Mouse (Mus musculus): ENCODE data around the gene Nalcn. TPM values are rescaled to one million over a fixed set of nuclear protein-coding genes. Genes with fewer than 3 reads are reported as not detected.
"Not testable (repeated sequence)": the region's sequence is repeated elsewhere in the genome, so short reads cannot be mapped to it uniquely, and the experiment has no call there.

Gene Nalcn
- 10 to 100 TPM; 66.8 to 67.9 TPM for total RNA-seq (2021)

GRCm38 (mm10) chr14:123626501-123627179 is at the start of gene Nalcn:
Gene Nalcn (minus strand): TSS chr14:123627144.
- DNase-seq (ENCODE audit: extremely low spot score in 1 of 2, low spot score in 2 of 2): peak; percentile 29 to 64
- intact Hi-C loops (cut with DNase I): no loop called here

GRCm38 (mm10) chr14:123671076-123671475 is 44.1 kb upstream of the Nalcn start:
- DNase-seq (ENCODE audit: extremely low spot score in 1 of 2, low spot score in 2 of 2); intact Hi-C loops (cut with DNase I): not testable (repeated sequence)

DNA sequence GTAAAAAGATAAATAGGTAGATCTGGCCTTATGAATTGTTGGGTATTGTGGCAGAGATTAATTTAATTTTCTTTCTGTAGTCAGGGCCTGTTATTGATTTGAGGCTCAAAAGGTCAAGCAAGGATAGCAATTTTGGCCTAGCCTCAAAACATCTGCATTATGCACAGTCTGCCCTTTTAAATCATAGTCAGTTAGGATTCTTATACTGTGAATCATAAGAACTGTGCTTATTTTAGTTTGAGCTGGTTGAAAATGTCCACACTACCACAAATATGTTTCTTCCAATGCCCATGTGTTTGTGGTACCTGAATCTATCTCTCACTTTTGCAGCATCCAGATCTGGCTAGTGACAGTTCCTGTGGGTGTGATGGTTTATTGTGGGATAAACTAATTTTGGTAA is 37.5 kb upstream of the Nalcn start:
- DNase-seq (ENCODE audit: extremely low spot score in 1 of 2, low spot score in 2 of 2): no peak
- intact Hi-C loops (cut with DNase I): no loop called here

DNA sequence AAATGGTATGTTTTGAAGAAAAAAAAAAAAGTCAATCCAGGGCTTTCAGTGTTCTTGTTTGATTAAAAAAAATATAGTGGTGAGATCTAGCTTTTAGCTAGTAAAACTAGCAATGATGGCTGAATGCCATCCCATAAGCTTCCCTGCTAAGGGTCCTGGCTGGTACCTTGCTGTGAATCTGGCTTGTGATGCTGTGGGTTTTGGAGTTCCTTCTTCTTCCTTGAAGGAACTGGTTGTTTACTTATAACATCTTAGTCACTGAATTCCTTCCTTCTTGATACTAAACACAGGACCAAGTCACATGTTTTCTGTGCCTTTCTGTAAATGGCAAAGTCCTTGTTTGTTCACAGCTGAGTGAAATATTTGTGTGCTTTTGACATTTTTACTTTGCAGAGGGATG is 36.3 kb upstream of the Nalcn start:
- no peak for DNase-seq (ENCODE audit: extremely low spot score in 1 of 2, low spot score in 2 of 2)
- intact Hi-C loops (cut with DNase I): no loop called here

- no peak for DNase-seq (ENCODE audit: extremely low spot score in 1 of 2, low spot score in 2 of 2)
- intact Hi-C loops (cut with DNase I): no loop called here
Measured at GRCm38 (mm10) chr14:123662386-123662785, 35.4 kb upstream of the Nalcn start.

- DNase-seq (ENCODE audit: extremely low spot score in 1 of 2, low spot score in 2 of 2): peak in 1 of 2 experiments; percentile 65
- intact Hi-C loops (cut with DNase I): no loop called here
Measured at GRCm38 (mm10) chr14:123661091-123661491, 34.1 kb upstream of the Nalcn start.

- intact Hi-C loops (cut with DNase I): no loop called here
- DNase-seq (ENCODE audit: extremely low spot score in 1 of 2, low spot score in 2 of 2): peak; percentile 41 to 56
Measured at GRCm38 (mm10) chr14:123659921-123660385, 33.0 kb upstream of the Nalcn start, which contains the start of gene Itgbl1. Gene Itgbl1 (plus strand): TSS chr14:123659971.

DNA sequence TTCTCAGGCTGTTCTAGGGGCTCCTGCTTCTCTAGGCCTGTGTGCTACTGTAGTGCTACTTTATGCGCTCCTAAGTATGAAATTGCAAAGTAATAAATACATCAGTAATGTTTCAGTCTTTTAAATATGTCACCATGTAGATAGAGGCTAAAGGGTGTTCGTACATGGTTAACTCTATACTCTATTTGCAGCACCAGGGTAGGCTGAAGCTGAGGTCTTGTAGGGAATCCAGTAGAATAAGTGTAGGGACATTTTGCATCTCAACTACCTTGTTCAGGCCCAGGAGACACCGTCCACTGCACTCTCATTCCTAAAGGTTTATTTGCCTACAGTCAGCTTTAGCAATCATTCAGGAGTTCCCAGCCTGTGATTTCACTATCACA is 227 bp upstream of the Nalcn start:
- no peak for DNase-seq (ENCODE audit: extremely low spot score in 1 of 2, low spot score in 2 of 2)
- intact Hi-C loops (cut with DNase I): no loop called here

DNA sequence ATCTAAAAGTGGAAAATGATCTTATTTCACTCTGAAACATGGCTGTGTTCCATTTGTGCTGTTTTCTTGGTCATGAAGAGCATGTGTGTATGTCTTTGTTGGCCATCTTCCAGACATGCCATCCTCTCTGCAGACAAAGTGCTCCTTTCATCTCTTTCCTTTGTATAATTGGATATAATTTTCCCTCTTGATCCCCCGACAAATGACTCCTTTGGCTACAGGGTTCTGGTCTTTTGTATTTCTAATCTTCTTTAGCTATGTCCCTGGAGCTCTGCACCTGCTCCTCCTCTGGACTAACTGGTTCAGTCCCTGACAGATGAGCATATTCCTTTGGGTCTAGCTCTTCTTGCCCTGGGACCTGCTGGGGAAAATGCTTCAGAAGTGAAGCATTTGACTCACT is 4.0 kb downstream of the Nalcn start:
- intact Hi-C loops (cut with DNase I): no loop called here
- DNase-seq (ENCODE audit: extremely low spot score in 1 of 2, low spot score in 2 of 2): peak in 1 of 2 experiments; percentile 11

- no peak for DNase-seq (ENCODE audit: extremely low spot score in 1 of 2, low spot score in 2 of 2)
- intact Hi-C loops (cut with DNase I): no loop called here
Measured at GRCm38 (mm10) chr14:123595265-123595664, 31.7 kb downstream of the Nalcn start.

- intact Hi-C loops (cut with DNase I): no loop called here
- DNase-seq (ENCODE audit: extremely low spot score in 1 of 2, low spot score in 2 of 2): no peak
Measured at GRCm38 (mm10) chr14:123587412-123587811, 39.5 kb downstream of the Nalcn start.

DNA sequence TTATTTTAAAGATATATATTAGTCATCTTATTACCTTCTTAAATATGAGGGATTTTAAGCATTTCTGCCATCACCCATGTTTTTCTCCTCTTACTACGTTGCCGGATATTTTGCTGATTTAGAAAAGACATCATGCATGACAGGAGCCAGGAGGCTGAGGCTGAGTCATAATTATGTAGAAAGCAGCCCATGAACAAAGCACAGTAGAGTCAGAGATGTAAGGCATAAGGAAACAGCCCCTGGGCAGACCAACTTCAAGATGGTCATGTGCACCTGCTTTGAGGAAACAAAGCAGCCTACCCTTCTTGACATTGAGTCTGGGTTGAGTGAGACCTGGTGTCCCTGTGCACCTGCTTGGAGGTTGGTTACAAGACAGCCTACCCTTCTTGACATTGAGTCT is 44.5 kb downstream of the Nalcn start:
- intact Hi-C loops (cut with DNase I): no loop called here

GRCm38 (mm10) chr14:123575356-123575755 is 51.6 kb downstream of the Nalcn start:
- no peak for DNase-seq (ENCODE audit: extremely low spot score in 1 of 2, low spot score in 2 of 2)
- intact Hi-C loops (cut with DNase I): no loop called here

More for the DNA sequence above, 44.5 kb downstream of the Nalcn start:
- DNase-seq (ENCODE audit: extremely low spot score in 1 of 2, low spot score in 2 of 2): no peak

GRCm38 (mm10) chr14:123574936-123575335 is 52.0 kb downstream of the Nalcn start:
- no peak for DNase-seq (ENCODE audit: extremely low spot score in 1 of 2, low spot score in 2 of 2)
- intact Hi-C loops (cut with DNase I): no loop called here

DNA sequence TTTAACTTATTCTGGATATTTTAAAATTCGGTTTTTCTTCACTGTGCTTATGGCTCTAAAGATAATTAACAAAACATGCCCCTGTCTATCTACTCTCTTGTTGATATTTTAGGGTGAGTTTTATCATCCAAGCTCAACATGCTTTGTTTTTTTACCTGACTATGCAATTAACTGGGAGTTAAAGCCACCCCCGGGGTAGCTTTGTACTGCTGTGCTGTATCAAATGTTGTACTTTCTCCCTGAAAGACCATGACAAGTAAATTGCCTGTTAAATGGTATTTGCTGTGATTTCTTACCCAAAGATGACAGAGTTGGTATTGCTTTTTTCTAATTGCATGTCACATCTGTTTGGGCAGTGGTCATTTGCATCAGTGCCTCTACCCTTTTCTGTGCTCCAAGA is 60.3 kb downstream of the Nalcn start:
- intact Hi-C loops (cut with DNase I): no loop called here
- no peak for DNase-seq (ENCODE audit: extremely low spot score in 1 of 2, low spot score in 2 of 2)

DNA sequence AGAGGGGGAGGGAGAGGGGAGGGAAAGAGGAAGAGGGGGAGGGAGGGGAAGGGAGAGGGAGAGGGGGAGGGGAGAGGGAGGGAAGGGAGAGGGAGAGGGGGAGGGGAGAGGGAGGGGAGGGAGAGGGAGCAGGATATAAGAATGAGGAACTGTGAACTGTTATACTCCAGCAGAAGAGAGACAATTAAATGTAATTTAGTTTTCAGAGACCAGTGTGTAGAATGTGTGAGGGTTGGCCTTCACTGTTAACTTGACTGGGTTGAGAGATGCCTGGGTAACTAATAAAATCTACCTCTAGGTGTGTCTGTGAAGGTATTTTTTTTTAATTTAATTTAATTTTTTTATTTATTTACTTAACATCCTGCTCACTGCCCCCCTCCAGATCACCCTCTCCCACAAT is 71.4 kb downstream of the Nalcn start:
- intact Hi-C loops (cut with DNase I): no loop called here
- no peak for DNase-seq (ENCODE audit: extremely low spot score in 1 of 2, low spot score in 2 of 2)

- no peak for DNase-seq (ENCODE audit: extremely low spot score in 1 of 2, low spot score in 2 of 2)
- intact Hi-C loops (cut with DNase I): no loop called here
Measured at GRCm38 (mm10) chr14:123554936-123555335, 72.0 kb downstream of the Nalcn start.

DNA sequence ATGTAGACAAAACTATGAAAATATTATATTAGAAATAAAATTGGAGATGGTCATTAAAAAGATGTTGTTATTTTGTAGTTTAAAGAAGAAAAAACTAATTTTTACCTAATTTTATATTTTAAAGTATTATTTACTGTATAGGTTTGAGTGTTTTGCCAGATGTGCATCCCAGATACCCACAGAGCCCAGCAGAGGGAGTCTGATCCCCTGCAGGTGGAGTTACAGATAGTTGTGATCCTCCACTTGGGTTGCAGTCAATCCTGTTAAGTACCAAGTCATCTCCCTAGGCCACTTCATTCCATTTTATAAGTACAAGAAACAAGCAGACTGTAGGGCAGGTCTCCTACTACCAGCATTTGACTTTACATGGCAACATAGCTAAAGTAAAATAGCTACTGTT is 84.6 kb downstream of the Nalcn start:
- intact Hi-C loops (cut with DNase I): no loop called here
- DNase-seq (ENCODE audit: extremely low spot score in 1 of 2, low spot score in 2 of 2): no peak

DNA sequence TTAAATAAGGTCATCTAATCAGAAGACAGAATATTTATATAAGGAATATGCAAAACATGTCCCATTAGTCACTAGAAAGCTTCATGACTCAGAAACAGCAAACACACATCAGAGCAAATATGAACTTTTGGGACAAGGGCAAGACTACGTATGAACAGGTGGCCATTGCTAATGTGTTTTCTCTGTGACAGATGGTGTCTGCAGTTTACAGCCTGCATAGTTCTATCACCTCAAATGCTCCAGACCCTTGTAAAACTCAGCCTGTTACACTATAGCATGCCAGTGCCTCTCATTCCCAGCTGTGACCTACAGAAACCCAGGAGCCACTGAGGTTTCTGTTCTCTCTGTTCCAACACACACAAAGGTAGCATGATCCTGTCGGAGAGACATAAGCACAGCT is 91.3 kb downstream of the Nalcn start:
- intact Hi-C loops (cut with DNase I): no loop called here
- DNase-seq (ENCODE audit: extremely low spot score in 1 of 2, low spot score in 2 of 2): no peak

DNA sequence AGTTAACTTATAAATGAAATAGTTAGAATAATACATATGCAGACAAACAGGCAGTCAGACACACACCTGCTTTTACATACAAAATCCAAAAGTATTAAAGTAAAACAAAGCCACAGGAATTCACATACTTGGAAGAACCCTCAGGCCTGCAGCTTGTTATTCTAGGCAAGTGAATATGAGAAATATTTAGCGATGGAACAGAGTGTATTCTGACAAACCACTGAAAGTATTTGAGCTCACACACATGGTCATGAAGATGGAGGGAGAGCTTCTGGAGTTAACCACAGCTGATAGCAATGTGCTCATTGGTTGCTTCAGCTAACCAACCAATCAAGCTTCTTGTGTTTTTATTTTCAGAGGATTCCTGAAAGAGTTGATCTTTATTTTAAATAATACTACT is 93.9 kb downstream of the Nalcn start:
- intact Hi-C loops (cut with DNase I): no loop called here
- no peak for DNase-seq (ENCODE audit: extremely low spot score in 1 of 2, low spot score in 2 of 2)

GRCm38 (mm10) chr14:123531271-123531670 is 95.7 kb downstream of the Nalcn start:
- DNase-seq (ENCODE audit: extremely low spot score in 1 of 2, low spot score in 2 of 2): peak in 1 of 2 experiments; percentile 11
- intact Hi-C loops (cut with DNase I): no loop called here

Measured in left cerebral cortex, postnatal 10 days (tissue).